Mouse (Mus musculus) G1E (cell line): ENCODE data around the gene Sytl3.
"Not testable (repeated sequence)": the region's sequence is repeated elsewhere in the genome, so short reads cannot be mapped to it uniquely, and the experiment has no call there.

Experiments used
- CTCF ChIP-seq: IDR thresholded peaks from 2 replicates; pipeline ENCODE4 v1.5.1; 2012; ENCODE audit warnings: low read depth, low read length, inconsistent platforms, mixed read lengths
- GATA1 ChIP-seq: IDR thresholded peaks from 2 replicates; pipeline ENCODE4 v1.6.1; 2012; ENCODE audit warnings: borderline replicate concordance, low read length, inconsistent platforms, mixed read lengths
- POLR2AphosphoS5 ChIP-seq: IDR thresholded peaks from 2 replicates; pipeline ENCODE4 v1.6.1; 2012; ENCODE audit warnings: low read depth, low read length, inconsistent platforms; ENCODE audit not compliant: insufficient replicate concordance

DNA sequence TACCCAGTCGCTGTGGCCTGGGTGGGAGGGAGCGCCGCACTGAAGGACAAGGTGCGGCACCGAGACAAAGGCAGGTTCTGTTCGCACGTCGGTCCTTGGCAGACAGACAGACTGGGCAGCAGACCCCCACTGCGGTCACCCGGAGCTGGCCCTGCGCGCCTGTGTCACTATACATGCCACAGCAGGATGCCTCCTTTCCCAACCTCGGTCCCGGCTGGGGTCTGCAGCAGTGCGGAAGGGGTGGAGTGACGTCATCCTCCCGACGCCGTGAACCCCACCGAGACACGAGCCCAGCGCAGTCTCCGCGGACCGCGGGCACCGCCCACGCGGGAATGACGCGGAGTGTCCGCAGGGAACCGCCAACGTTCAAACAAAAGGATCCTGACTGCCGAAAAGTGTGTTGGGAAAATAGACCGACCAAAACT lies 3.8 kb upstream of the Sytl3 start:
- not testable (repeated sequence) for TF ChIP-seq CTCF, POLR2AphosphoS5, GATA1
